Mouse (Mus musculus) adrenal gland, adult 8-10 months (tissue): ENCODE data around the gene Olfr764-ps1. TPM values are rescaled to one million over a fixed set of nuclear protein-coding genes. Genes with fewer than 3 reads are reported as not detected.
"Not testable (repeated sequence)": the region's sequence is repeated elsewhere in the genome, so short reads cannot be mapped to it uniquely, and the experiment has no call there.

Experiments
- DNase-seq: peaks from one replicate; pipeline ENCODE4 v3.0.0; 2022
- total RNA-seq, 4 experiments: library from RNA; stranded (reverse); gene quantifications; 2 replicates each; pipeline ENCODE4 v1.2.4; 2022

The Olfr764-ps1 gene
- not detected for total RNA-seq

DNA sequence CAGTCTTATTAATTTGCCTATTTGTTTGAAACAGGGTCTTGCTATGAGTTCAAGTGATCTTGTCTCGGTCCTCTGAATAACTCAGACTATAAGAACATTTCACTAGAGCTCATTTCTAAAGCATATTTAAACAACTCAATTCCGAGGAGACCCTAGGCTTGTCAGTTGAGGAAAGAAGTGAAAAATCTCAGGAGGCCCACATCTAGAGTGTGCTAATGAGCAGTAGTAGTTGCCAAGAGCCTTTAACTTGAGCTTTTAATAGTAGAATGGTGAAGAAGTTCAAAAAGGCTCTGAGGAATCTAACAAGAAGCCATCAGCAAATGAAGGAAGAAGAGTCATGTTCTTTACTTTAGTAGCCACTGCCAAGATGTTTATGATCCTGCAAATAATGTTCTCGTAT lies at the start of gene Olfr764-ps1:
TSS of gene Olfr764-ps1 (minus strand) at position 101 of the 400 bp plus-strand sequence.
- DNase-seq: no peak

GRCm38 (mm10) chr10:129082810-129083209 lies 43.1 kb upstream of the Olfr764-ps1 start, which contains the start of gene Olfr767:
Olfr767 (minus strand) TSS chr10:129082910.
- DNase-seq: not testable (repeated sequence)

GRCm38 (mm10) chr10:129068877-129069276 lies 29.2 kb upstream of the Olfr764-ps1 start, which contains the start of gene Olfr766-ps1:
Olfr766-ps1 (minus strand) TSS chr10:129068977.
- DNase-seq: no peak

- DNase-seq: not testable (repeated sequence)
Measured at GRCm38 (mm10) chr10:129049898-129050297, 10.2 kb upstream of the Olfr764-ps1 start, which contains the start of gene Olfr765. Olfr765 (minus strand) TSS chr10:129049998.

- no peak for DNase-seq
Measured at GRCm38 (mm10) chr10:129028343-129028742, 11.4 kb downstream of the Olfr764-ps1 start.

DNA sequence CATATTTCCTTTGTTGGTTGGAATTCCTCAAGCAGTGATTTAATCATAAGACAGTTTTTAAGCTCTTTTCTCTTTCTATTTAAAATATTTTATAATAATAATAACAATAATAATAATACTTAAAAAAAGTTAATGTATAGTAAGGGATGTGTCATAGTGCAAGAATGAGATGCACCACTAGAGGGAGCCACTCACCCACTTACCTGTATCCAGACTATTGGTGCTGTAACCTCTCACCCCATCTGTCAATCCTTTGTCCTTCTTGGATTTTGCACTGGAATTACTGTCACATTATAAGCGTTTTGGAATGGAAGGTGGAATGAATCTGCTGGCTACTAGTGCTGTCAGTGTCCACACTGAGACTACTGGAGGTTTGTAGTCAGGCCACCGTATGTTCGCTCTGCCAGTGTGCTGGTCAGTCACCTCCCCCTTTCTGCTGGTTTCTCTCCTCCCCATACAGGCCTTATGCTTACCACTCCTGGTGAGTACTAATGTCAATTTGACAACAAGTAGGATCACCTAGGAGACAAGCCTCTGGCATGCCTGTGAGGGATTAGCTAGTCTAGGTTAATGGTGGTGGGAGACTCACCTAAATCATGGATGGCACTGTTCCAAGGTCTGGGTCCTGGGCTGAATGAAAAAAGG lies 13.6 kb downstream of the Olfr764-ps1 start:
- DNase-seq: no peak

- no peak for DNase-seq
Measured at GRCm38 (mm10) chr10:129023319-129023718, 16.4 kb downstream of the Olfr764-ps1 start.

GRCm38 (mm10) chr10:129014477-129014876 lies 25.2 kb downstream of the Olfr764-ps1 start:
- no peak for DNase-seq

- DNase-seq: not testable (repeated sequence)
Measured at GRCm38 (mm10) chr10:129011511-129011910, 28.2 kb downstream of the Olfr764-ps1 start.

- no peak for DNase-seq
Measured at GRCm38 (mm10) chr10:129010288-129010841, 29.3 kb downstream of the Olfr764-ps1 start, which contains the start of gene Olfr763. Olfr763 (plus strand) TSS chr10:129010791.

- DNase-seq: no peak
Measured at GRCm38 (mm10) chr10:129004032-129004920, 35.4 kb downstream of the Olfr764-ps1 start.

- no peak for DNase-seq
Measured at GRCm38 (mm10) chr10:128996523-128997040, 43.1 kb downstream of the Olfr764-ps1 start.

DNA sequence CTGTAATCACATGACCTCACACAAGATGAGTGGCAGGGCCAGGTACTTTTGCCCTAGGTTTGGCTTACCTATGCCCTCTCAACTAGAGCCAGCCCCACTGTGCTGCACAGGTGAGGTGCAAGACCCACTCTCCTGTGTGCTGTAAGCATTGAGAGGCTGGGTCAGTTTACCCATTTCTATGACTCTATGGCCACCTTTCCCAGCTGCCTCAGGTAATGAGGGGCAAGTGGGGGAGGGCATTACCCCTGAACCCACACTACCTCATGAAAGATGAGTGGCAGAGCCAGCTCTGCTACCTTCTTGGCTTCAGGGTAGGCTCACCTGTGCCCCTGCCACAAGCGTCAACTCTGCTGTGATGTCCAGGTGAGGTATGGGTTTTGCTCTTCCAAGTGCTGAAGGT lies 43.9 kb downstream of the Olfr764-ps1 start:
- no peak for DNase-seq

- no peak for DNase-seq
Measured at GRCm38 (mm10) chr10:128990994-128991393, 48.7 kb downstream of the Olfr764-ps1 start.

DNA sequence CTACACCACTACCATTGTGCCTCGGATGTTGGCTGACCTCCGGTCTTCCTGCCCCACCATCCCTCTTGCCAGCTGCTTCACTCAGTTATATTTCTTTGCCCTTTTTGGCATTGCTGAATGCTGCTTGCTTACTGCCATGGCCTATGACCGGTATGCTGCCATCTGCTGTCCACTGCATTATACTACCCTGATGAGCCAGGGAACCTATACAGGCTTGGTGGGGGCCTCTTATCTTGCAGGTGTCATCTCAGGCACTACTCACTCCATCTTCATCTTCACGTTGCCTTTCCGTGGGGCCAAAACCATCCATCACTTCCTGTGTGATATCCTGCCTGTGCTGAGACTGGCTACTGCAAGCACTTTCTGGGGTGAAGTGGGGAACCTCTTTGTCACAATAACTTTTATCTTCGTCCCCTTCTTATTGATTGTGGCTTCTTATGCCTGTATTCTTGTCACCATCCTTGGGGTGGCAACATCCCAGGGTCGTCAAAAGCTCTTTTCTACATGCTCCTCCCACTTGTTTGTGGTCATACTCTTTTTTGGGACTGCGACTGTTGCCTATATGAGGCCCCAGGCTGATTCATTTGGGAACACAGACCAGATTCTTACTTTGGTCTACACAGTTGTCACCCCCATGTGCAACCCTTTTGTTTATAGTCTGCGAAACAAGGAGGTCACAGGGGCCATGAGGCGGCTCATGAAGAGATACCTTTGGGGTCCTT lies 49.4 kb downstream of the Olfr764-ps1 start:
- DNase-seq: not testable (repeated sequence)

DNA sequence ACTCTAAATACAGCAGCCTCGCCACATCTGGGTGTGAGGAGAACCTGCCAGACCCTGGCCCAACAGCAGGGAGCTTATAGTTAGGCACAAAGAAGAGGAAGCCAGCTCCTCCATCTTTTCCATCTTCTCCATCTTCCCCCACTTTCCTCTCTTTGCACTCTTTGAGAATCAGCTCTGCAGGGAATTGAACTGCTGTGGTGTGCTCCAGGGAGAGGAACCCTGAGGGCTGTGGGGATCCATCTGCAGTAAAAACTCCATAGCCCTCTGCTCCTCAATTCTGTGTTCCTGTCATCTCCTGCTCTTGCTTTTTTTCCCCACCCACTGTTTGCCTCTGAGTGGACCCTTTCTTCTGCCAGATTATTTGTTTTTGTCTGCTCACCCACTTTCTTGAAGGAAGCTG lies 50.6 kb downstream of the Olfr764-ps1 start, which contains the start of gene Olfr9:
TSS of gene Olfr9 (plus strand) at position 301 of the 400 bp plus-strand sequence.
- DNase-seq: not testable (repeated sequence)

Other genes with a start within 250 kb of the Olfr764-ps1 start
- gene Mmp19, start 249.0 kb downstream of the Olfr764-ps1 start, total RNA-seq: 10 to 100 TPM; 41.4 to 69.7 (median 60.1) TPM
- gene Dnajc14, start 235.8 kb downstream of the Olfr764-ps1 start, total RNA-seq: 10 to 100 TPM; 77.2 to 82.1 (median 78.5) TPM
- gene Tmem198b, start 235.5 kb downstream of the Olfr764-ps1 start, total RNA-seq: 10 to 100 TPM in 2 of 4 experiments, 1 to 10 TPM in 2; 7.8 to 17.3 (median 12.6) TPM
- gene Sarnp, start 222.6 kb downstream of the Olfr764-ps1 start, total RNA-seq: 10 to 100 TPM; 43.4 to 56.2 (median 49.5) TPM
- gene Ormdl2, start 218.3 kb downstream of the Olfr764-ps1 start, total RNA-seq: 10 to 100 TPM; 39.5 to 51.9 (median 42.5) TPM
- 1 to 10 TPM; 2.0 to 2.9 (median 2.3) TPM for gene Gdf11, start 148.2 kb downstream of the Olfr764-ps1 start, total RNA-seq
- gene Cd63, start 138.9 kb downstream of the Olfr764-ps1 start, total RNA-seq: 100 to 1,000 TPM; 313 to 472 (median 396) TPM
- gene Rdh5, start 117.0 kb downstream of the Olfr764-ps1 start, total RNA-seq: 10 to 100 TPM in 3 of 4 experiments, 1 to 10 TPM in 1; 9.5 to 23.2 (median 15.7) TPM
- 100 to 1,000 TPM; 137 to 192 (median 168) TPM for gene Bloc1s1, start 115.9 kb downstream of the Olfr764-ps1 start, total RNA-seq
- gene Itga7, start 106.1 kb downstream of the Olfr764-ps1 start, total RNA-seq: 10 to 100 TPM in 2 of 4 experiments, 1 to 10 TPM in 2; 9.6 to 27.4 (median 11.8) TPM
- gene Mettl7b, start 78.9 kb downstream of the Olfr764-ps1 start, total RNA-seq: under 1 TPM in 2 of 4 experiments, not detected in 2; 0.32 to 0.46 TPM
- not detected for gene Olfr9, start 50.5 kb downstream of the Olfr764-ps1 start, total RNA-seq
- gene Olfr763, start 29.1 kb downstream of the Olfr764-ps1 start, total RNA-seq: not detected
- gene Olfr765, start 10.1 kb upstream of the Olfr764-ps1 start, total RNA-seq: not detected
- gene Olfr766-ps1, start 29.1 kb upstream of the Olfr764-ps1 start, total RNA-seq: not detected
- not detected for gene Olfr767, start 43.0 kb upstream of the Olfr764-ps1 start, total RNA-seq
- not detected for gene Olfr768, start 59.5 kb upstream of the Olfr764-ps1 start, total RNA-seq
- not detected for gene Olfr769, start 78.0 kb upstream of the Olfr764-ps1 start, total RNA-seq
- not detected for gene Olfr770, start 99.1 kb upstream of the Olfr764-ps1 start, total RNA-seq
- gene Olfr771, start 124.9 kb upstream of the Olfr764-ps1 start, total RNA-seq: not detected
- not detected for gene Olfr772, start 138.0 kb upstream of the Olfr764-ps1 start, total RNA-seq
- gene Olfr773, start 147.5 kb upstream of the Olfr764-ps1 start, total RNA-seq: not detected
- gene Olfr774, start 196.3 kb upstream of the Olfr764-ps1 start, total RNA-seq: not detected
- under 1 TPM in 1 of 4 experiments, not detected in 3; 0.08 TPM for gene Olfr775, start 208.5 kb upstream of the Olfr764-ps1 start, total RNA-seq
- gene Olfr776, start 219.2 kb upstream of the Olfr764-ps1 start, total RNA-seq: not detected
- gene Olfr777, start 231.6 kb upstream of the Olfr764-ps1 start, total RNA-seq: not detected